Mouse (Mus musculus) G1E-ER4 (cell line): ENCODE data around the gene Rps16. TPM values are rescaled to one million over a fixed set of nuclear protein-coding genes. Genes with fewer than 3 reads are reported as not detected.

Experiments
- GATA1 ChIP-seq: IDR thresholded peaks from one replicate; pipeline ENCODE4 v1.8.0; 2012; ENCODE audit warnings: low read length, inconsistent platforms
- polyA plus RNA-seq: library from polyadenylated mRNA; stranded (reverse); fragments of >175 nt; gene quantifications from 2 replicates; pipeline ENCODE4 v1.2.3, GENCODE M21; 2012

Rps16 gene
- polyA plus RNA-seq, 1 experiment: 1,552 TPM

DNA sequence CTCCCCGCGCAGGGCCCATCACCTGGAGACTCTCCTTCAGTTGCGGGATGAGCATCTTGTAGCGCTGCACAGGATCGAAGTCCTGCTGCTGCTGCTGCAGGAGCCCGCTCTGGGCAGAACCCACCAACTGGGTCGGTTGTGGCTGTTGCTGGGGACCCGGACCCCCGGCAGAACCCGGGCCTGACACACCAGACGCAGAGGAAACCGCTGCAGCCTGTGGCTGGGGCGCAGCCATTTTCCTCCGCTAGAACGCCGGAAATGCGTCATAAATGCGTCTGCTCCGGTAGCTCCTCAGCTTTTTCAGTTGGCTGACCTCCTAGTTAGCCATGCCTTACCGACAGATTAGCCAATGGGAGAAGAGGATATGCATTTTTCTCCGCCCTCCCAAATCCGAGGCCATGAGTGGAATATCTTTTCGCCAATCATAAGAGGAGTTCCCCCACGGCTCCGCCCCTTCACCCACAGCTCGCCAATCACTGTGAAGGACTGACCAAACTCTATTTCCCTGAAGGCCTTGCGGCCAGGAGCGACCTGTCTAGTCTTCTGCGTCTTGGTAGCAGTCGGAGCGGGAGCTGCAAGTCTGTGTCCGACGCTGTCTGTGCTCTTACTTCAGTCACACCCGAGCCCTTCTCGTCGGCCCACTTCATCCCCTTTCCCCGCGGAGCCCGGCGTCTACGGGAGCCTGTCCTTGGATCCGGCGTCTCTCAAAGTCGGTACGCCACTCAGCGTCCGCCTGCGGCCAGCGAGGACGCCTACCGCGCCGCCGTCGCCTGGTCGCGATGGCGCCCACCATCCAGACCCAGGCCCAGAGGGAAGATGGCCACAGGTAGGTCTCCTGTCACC, 42.2 kb downstream of the Rps16 start, which contains the start of the genes Med29 and Paf1:
Gene Med29, minus strand, starts transcription at position 280 of the 843 bp plus-strand sequence.
Gene Paf1, plus strand, starts transcription at position 523 of the 843 bp plus-strand sequence.
- TF ChIP-seq GATA1: no peak

DNA sequence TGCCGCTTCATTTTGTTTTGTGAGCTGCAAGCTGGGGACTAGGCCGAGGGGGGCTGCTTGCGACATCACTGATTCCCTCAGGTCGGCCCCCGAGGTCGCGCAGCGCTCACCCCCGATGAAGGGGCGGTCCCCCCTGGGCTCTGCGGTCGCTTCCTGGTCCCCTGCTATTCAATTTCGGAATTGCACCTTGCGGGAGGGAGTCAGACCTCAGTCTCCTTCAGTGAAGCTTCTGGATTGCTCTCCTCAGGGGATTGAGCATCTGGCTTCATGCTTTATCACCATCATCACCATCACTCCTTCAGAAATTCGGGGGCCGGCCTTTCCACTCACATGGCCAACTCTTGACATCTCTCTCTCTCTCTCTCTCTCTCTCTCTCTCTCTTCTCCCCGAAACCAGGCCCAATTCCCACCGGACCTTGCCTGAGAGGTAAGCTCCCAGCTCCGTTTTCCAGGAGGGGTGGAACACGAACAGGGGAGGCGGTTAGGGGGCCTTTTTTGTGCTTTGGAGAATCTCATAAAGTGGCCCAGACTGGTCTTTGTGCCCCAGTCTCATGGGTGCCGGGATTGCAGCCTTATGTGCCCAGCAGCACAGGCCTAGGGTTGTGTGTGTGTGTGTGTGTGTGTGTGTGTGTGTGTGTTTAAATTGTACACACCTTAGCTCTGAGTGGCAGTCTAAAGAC, 43.0 kb downstream of the Rps16 start:
- no peak for TF ChIP-seq GATA1

DNA sequence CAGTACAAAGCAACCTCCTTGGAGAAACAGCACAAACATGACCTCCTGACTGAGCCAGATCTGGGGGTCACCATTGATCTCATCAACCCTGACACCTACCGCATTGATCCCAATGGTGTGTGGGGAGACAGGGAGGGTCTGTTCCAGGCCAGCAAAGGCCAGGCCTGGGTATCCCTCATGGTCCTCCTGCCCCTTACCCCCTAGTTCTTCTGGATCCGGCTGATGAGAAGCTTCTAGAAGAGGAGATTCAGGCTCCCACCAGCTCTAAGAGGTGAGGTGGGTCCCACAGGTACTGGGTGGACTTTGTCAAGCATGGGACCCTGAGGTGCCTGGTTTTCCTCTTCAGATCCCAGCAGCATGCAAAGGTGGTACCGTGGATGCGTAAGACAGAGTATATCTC, 45.0 kb downstream of the Rps16 start:
- no peak for TF ChIP-seq GATA1

DNA sequence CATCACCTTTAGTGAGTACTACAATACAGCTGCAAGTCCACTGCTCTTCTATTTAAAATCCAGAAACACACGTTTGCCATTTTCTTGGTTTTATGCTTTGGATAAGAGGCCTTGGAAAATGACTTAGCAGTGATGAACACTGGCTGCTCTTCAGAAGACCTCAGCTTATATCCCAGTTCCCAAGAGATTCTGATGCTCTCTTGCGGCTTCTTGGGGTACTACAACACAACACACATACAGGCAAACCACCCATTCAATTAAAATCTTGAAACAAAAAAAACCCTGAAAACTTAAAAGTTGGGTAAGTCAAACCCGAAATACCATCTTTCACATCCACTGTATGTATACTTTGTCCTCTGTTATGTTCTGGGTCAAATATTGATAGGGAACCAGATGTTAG, 47.5 kb downstream of the Rps16 start:
- no peak for TF ChIP-seq GATA1

DNA sequence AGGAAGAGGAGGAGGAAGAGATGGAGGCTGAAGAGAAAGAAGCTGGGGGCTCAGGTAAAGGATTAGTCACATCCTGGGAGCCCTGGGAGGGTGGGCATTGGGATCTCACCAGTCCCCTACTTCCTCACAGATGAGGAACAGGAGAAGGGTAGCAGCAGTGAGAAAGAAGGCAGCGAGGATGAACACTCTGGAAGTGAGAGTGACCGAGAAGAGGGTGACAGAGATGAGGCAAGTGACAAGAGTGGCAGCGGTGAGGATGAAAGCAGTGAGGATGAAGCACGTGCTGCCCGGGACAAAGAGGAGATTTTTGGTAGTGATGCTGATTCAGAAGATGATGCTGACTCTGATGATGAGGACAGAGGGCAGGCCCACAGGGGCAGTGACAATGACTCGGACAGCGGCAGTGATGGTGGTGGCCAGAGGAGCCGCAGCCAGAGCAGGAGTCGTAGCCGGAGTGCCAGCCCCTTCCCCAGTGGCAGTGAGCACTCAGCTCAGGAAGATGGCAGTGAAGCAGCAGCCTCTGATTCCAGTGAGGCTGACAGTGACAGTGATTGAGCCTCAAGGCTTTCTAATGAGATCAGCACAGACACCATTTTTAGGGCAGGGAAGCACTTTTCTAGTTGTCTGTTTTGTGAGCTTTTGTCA, 48.4 kb downstream of the Rps16 start:
- no peak for TF ChIP-seq GATA1

DNA sequence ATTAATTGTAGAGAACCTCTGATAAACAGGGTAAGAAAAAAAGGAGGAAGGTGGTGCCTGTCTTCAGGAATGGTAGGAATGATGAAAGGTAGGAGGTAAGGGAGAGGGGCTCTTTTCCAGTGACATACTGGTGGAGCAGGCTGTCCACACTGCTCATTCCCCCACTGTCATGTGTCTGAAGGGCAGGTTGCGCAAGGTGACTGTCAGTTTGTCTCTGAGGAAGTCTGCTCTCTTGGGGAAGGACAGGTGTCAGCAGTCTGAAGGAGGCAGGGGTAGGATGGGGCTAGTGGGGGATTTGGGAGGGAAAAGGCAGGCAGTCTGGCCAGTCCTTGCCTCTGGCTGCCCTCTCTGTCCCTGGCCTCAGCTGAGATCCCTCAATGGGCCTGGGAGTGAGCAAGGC, 50.6 kb downstream of the Rps16 start:
- TF ChIP-seq GATA1: no peak

DNA sequence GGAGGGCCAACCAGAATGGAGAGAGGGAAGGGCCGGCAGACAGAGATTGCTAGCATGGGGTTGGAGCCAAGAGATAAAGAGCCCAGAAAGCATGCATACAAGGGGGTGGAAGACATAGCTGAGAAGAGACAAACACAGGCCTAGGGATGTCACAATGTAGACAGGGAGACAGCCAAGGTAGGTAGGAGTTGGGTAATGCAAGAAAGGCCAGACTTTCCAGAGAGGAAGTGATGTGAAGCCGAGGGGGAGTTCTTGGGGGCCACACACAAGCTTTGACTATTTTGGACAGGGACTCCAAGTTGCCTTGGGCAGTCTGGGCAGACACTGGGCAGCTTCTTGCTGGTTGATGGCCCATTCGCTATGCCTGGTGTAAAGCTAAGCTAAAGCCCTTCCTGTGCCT, 51.5 kb downstream of the Rps16 start:
- TF ChIP-seq GATA1: no peak

Other genes starting within 250 kb of the Rps16 start
- gene 9530053A07Rik, start 221.2 kb upstream of the Rps16 start, polyA plus RNA-seq: not detected in 2 replicates
- gene Fbl, start 180.9 kb upstream of the Rps16 start, polyA plus RNA-seq: 951 and 979 TPM in 2 replicates
- 51.5 and 66.1 TPM in 2 replicates for gene Dyrk1b, start 171.2 kb upstream of the Rps16 start, polyA plus RNA-seq
- gene Eid2, start 82.8 kb upstream of the Rps16 start, polyA plus RNA-seq: 90.4 and 132 TPM in 2 replicates
- gene Eid2b, start 72.9 kb upstream of the Rps16 start, polyA plus RNA-seq: 49.9 and 67.9 TPM in 2 replicates
- gene Selenov, start 59.5 kb upstream of the Rps16 start, polyA plus RNA-seq: not detected in 2 replicates
- 0.17 and 0.36 TPM in 2 replicates for gene Dll3, start 48.4 kb upstream of the Rps16 start, polyA plus RNA-seq
- gene Timm50, start 38.6 kb upstream of the Rps16 start, polyA plus RNA-seq: 254 and 431 TPM in 2 replicates
- gene Supt5, start 11.9 kb upstream of the Rps16 start, polyA plus RNA-seq: 164 and 237 TPM in 2 replicates
- gene Plekhg2, start 21.9 kb downstream of the Rps16 start, polyA plus RNA-seq: 15.2 and 16.0 TPM in 2 replicates
- 19.6 and 21.6 TPM in 2 replicates for gene Zfp36, start 29.6 kb downstream of the Rps16 start, polyA plus RNA-seq
- gene Med29, start 42.1 kb downstream of the Rps16 start, polyA plus RNA-seq: 30.5 and 33.2 TPM in 2 replicates
- gene Paf1, start 42.3 kb downstream of the Rps16 start, polyA plus RNA-seq: 229 and 279 TPM in 2 replicates
- gene Gmfg, start 86.8 kb downstream of the Rps16 start, polyA plus RNA-seq: 1.3 and 1.7 TPM in 2 replicates
- gene Lrfn1, start 101.3 kb downstream of the Rps16 start, polyA plus RNA-seq: 0.03 and 0.10 TPM in 2 replicates
- not detected in 2 replicates for gene Ifnl2, start 159.8 kb downstream of the Rps16 start, polyA plus RNA-seq
- not detected in 2 replicates for gene Ifnl3, start 172.2 kb downstream of the Rps16 start, polyA plus RNA-seq
- not detected in 2 replicates for gene Sycn, start 190.2 kb downstream of the Rps16 start, polyA plus RNA-seq
- not detected in 2 replicates for gene Nccrp1, start 196.6 kb downstream of the Rps16 start, polyA plus RNA-seq
- 95.5 and 118 TPM in 2 replicates for gene Samd4b, start 247.5 kb downstream of the Rps16 start, polyA plus RNA-seq
- gene Pak4, start 247.5 kb downstream of the Rps16 start, polyA plus RNA-seq: 108 and 142 TPM in 2 replicates